Mouse (Mus musculus): ENCODE data around the gene Caml. TPM values are rescaled to one million over a fixed set of nuclear protein-coding genes. Genes with fewer than 3 reads are reported as not detected.

The Caml gene
- 4.8 and 8.4 TPM in 2 replicates for polyA plus RNA-seq (2012; rRNA removed; ENCODE audit: low replicate concordance)

GRCm38 (mm10) chr13:55622649-55623541 is at the start of gene Caml:
TSS of gene Caml (plus strand) at chr13:55623005.

DNA sequence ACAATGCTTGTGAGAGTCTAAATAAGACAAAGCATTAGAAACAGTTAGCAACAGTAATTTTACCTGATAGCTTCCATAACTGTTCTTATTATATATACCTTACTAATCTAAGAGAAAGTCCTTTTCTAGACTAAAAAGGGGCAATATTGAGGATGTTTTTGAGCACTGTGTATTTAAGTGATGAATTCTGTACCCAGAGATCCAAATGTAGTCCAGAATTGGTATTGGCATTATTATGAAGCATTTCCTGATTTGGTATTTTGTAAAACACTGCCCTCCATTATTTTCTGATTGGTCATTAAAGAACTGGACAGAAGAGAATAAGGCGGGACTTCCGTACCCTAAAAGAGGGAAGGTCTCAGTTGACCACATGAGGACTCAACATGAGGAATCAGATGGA is 49.4 kb upstream of the Caml start, which contains the start of gene Tmed9:
TSS of gene Tmed9 (plus strand) at position 301 of the 400 bp plus-strand sequence.

DNA sequence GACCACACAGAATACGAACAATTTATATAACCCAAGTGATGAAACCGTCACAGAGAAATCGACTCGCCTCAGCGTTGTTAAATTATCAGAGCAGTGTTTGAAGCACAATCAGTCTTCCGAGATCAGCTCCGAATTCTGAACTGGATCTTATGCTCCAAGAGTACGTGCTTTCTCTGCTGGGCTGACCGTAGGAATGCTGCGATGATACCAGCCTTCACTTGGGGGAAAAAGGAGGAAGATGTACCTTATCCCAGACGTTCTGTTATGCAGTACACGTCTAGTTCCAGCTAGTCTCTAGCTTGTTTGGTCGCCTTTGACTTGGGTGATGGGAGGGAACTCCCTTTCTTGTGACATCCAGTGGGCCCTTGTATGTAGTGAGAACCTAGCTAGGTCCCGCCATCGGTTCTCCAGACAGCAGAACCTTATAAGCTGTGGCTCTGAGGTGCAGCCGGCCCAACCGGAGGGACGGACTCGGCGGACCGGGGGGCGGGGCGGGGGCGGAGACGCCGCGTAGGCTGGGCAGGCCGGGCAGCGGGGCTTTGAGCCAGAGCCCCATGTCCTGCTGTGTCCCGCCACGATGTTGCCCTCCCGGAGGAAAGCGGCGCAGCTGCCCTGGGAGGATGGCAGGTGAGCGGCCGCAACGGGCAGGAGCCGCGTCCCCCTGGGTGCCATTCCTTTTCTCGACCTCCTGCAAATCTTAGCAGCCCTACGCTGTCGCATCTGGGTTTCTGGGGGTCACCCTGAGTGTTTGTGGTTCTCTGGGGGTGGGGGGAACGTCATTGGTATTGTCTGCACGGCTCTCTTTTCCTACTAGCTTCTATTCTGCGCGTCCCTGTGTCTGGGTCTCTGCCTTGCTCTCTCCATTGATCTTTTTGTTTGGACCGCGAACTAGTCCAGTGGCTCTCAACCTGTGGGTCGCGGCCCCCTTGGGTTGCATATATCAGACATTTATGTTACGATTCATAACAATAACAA is 23.0 kb upstream of the Caml start, which contains the start of gene B4galt7:
TSS of gene B4galt7 (plus strand) at position 331 of the 975 bp plus-strand sequence.

DNA sequence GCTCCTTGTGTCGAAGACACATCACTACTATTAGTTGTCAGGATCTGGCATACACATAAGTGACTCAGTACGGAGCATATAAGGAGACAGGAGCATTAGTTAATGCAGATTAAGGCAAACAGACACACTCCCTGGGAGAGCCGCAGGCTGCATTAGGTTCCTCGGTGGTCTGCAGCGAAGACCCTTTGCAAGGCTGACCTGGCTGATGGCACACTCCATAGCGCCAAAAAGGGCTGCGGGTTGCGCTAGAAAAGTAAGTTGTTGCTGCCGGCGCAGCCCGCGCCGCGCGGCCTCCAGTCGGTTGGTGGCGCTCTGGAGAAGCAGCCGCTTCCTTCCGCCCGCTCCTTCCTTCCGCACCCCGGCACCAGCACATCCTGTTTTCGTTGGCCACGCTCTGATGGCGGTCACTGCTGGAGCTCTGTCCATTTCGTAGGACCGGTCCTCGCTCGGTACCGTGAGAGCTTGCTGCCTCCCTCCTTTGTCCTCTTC is 11.9 kb downstream of the Caml start, which contains the start of gene Ddx46:
TSS of gene Ddx46 (plus strand) at position 389 of the 489 bp plus-strand sequence.

Other genes starting within 250 kb of the Caml start
- 0.12 and 0.28 TPM in 2 replicates for gene Slc34a1, start 224.8 kb upstream of the Caml start, polyA plus RNA-seq (2012; rRNA removed; ENCODE audit: low replicate concordance)
- gene Pfn3, start 207.8 kb upstream of the Caml start, polyA plus RNA-seq (2012; rRNA removed; ENCODE audit: low replicate concordance): not detected in 2 replicates
- 0.13 and 0.63 TPM in 2 replicates for gene F12, start 196.2 kb upstream of the Caml start, polyA plus RNA-seq (2012; rRNA removed; ENCODE audit: low replicate concordance)
- gene Grk6, start 177.9 kb upstream of the Caml start, polyA plus RNA-seq (2012; rRNA removed; ENCODE audit: low replicate concordance): 25.7 and 27.4 TPM in 2 replicates
- gene Prr7, start 158.7 kb upstream of the Caml start, polyA plus RNA-seq (2012; rRNA removed; ENCODE audit: low replicate concordance): 5.1 and 13.9 TPM in 2 replicates
- 10.7 and 14.9 TPM in 2 replicates for gene Dbn1, start 134.9 kb upstream of the Caml start, polyA plus RNA-seq (2012; rRNA removed; ENCODE audit: low replicate concordance)
- gene Pdlim7, start 109.3 kb upstream of the Caml start, polyA plus RNA-seq (2012; rRNA removed; ENCODE audit: low replicate concordance): 54.3 and 103 TPM in 2 replicates
- gene Dok3, start 93.7 kb upstream of the Caml start, polyA plus RNA-seq (2012; rRNA removed; ENCODE audit: low replicate concordance): 11.7 and 26.9 TPM in 2 replicates
- gene Ddx41, start 86.3 kb upstream of the Caml start, polyA plus RNA-seq (2012; rRNA removed; ENCODE audit: low replicate concordance): 36.9 and 37.2 TPM in 2 replicates
- 71.0 and 75.1 TPM in 2 replicates for gene Fam193b, start 51.9 kb upstream of the Caml start, polyA plus RNA-seq (2012; rRNA removed; ENCODE audit: low replicate concordance)
- 19.5 and 29.4 TPM in 2 replicates for gene Tmed9, start 49.3 kb upstream of the Caml start, polyA plus RNA-seq (2012; rRNA removed; ENCODE audit: low replicate concordance)
- gene B4galt7, start 23.1 kb upstream of the Caml start, polyA plus RNA-seq (2012; rRNA removed; ENCODE audit: low replicate concordance): 16.1 and 17.0 TPM in 2 replicates
- 3.5 and 5.7 TPM in 2 replicates for gene Ddx46, start 12.0 kb downstream of the Caml start, polyA plus RNA-seq (2012; rRNA removed; ENCODE audit: low replicate concordance)
- gene B230219D22Rik, start 70.1 kb downstream of the Caml start, polyA plus RNA-seq (2012; rRNA removed; ENCODE audit: low replicate concordance): 3.9 and 6.0 TPM in 2 replicates
- gene Txndc15, start 91.6 kb downstream of the Caml start, polyA plus RNA-seq (2012; rRNA removed; ENCODE audit: low replicate concordance): 25.9 and 33.2 TPM in 2 replicates
- 9.5 and 20.7 TPM in 2 replicates for gene Pcbd2, start 104.4 kb downstream of the Caml start, polyA plus RNA-seq (2012; rRNA removed; ENCODE audit: low replicate concordance)
- gene Catsper3, start 161.6 kb downstream of the Caml start, polyA plus RNA-seq (2012; rRNA removed; ENCODE audit: low replicate concordance): 0.11 TPM in 1 of 2 replicates, not detected in the other
- gene Pitx1, start 213.2 kb downstream of the Caml start, polyA plus RNA-seq (2012; rRNA removed; ENCODE audit: low replicate concordance): 17.4 and 24.3 TPM in 2 replicates

Measured in duodenum, adult 2 months (tissue).